Mouse (Mus musculus) midbrain, embryonic 15.5 days (tissue): Measurements from ENCODE around the gene Tbx15. TPM values are rescaled to one million over a fixed set of nuclear protein-coding genes. Genes with fewer than 3 reads are reported as not detected.

Experiments
- ATAC-seq: fragments of 200-750 bp; cut with Nextera tagmentation; replicated peaks from 2 replicates; pipeline ENCODE4 v1.8.0; 2017; ENCODE audit warnings: moderate TSS enrichment
- H3K27ac ChIP-seq: fragments of 300-500 bp; sonication (generic); 2 replicates; pipeline ENCODE4 v1.5.1; 2015; ENCODE audit warnings: mild to moderate bottlenecking, inconsistent platforms
- H3K27me3 ChIP-seq: fragments of 300-500 bp; sonication (generic); replicated peaks from 2 replicates; pipeline ENCODE4 v1.6.1; 2015; ENCODE audit warnings: inconsistent platforms
- H3K36me3 ChIP-seq: fragments of 300-500 bp; sonication (generic); replicated peaks from 2 replicates; pipeline ENCODE4 v1.6.1; 2015; ENCODE audit warnings: inconsistent platforms
- H3K4me1 ChIP-seq: fragments of 300-500 bp; sonication (generic); 2 replicates; pipeline ENCODE4 v1.6.1; 2015; ENCODE audit warnings: inconsistent platforms
- H3K4me2 ChIP-seq: fragments of 300-500 bp; sonication (generic); 2 replicates; pipeline ENCODE4 v1.6.1; 2015; ENCODE audit warnings: inconsistent platforms, mild to moderate bottlenecking, moderate library complexity
- H3K4me3 ChIP-seq: fragments of 300-500 bp; sonication (generic); 2 replicates; pipeline ENCODE4 v1.5.1; 2015; ENCODE audit warnings: mild to moderate bottlenecking, inconsistent platforms
- H3K9ac ChIP-seq: fragments of 300-500 bp; sonication (generic); 2 replicates; pipeline ENCODE4 v1.6.1; 2015; ENCODE audit warnings: mild to moderate bottlenecking, inconsistent platforms
- H3K9me3 ChIP-seq: fragments of 300-500 bp; sonication (generic); 2 replicates; pipeline ENCODE4 v1.6.1; 2016; ENCODE audit warnings: inconsistent platforms
- WGBS: fragments of 180-500 bp; shearing (Covaris S2); methylation state at CpG from one replicate; pipeline ENCODE4 v1.1.7; 2015; ENCODE audit warnings: mixed read lengths; 5-methylcytosine and 5-hydroxymethylcytosine counted together
- polyA plus RNA-seq: library from polyadenylated mRNA; unstranded; fragments of >200 nt; fragmentation: Nextera tagmentation; extraction: Ambion mirVana; gene quantifications from 2 replicates; pipeline ENCODE4 v1.2.1, GENCODE M21; 2015

Tbx15 gene
- polyA plus RNA-seq, 1 experiment from 2014 or later = 0.61 TPM

DNA sequence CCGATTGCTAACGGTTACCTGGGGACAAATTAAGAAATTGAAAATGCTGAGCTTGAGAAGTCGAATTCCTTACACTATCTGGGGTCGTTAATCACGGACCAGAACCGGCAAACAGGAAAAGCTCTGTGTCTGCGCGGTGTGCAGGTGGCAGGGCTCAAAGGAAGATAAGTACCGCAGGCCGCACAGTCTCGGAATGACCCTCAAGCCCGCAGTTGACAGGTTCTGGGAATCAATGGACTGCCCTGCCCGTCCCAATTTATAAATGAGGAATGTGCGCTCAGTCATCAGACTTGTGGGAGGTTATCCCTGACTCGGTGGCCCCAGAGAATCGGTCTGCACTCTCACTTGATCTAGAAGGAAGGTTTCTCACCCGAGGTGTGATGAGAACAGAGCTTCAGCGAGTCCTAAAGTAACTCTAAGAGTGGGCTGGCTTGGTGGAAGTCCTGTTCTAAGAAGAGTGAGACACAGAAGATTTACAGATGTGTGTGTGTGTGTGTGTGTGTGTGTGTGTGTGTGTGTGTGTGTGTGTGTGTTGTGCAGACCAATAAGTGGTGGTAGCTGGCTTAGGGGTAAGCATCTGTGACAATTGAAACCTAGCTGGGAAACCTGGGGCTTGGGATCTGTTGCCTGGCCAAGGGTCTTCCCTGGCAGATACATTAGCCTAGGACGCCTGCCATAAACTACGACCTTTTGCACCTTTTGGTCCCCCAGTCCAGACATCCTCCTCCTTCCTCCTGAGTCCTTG is 708 bp upstream of the Tbx15 start:
- no peak overlapping the region for H3K27ac ChIP-seq
- 2% methylated on average over 20 of the region's 20 CpGs for WGBS
- peaks cover 5% of the 10 kb centered on the region; the same call in 1 of the 2 replicates for H3K4me1 ChIP-seq
- peaks cover 86% of the 10 kb centered on the region for H3K27me3 ChIP-seq
- no peaks in the 10 kb centered on the region for H3K36me3 ChIP-seq
- ATAC-seq = no peak
- no peak overlapping the region for H3K4me2 ChIP-seq
- H3K4me3 ChIP-seq = no peak overlapping the region
- no peaks in the 10 kb centered on the region for H3K9me3 ChIP-seq
- H3K9ac ChIP-seq = no peak overlapping the region

DNA sequence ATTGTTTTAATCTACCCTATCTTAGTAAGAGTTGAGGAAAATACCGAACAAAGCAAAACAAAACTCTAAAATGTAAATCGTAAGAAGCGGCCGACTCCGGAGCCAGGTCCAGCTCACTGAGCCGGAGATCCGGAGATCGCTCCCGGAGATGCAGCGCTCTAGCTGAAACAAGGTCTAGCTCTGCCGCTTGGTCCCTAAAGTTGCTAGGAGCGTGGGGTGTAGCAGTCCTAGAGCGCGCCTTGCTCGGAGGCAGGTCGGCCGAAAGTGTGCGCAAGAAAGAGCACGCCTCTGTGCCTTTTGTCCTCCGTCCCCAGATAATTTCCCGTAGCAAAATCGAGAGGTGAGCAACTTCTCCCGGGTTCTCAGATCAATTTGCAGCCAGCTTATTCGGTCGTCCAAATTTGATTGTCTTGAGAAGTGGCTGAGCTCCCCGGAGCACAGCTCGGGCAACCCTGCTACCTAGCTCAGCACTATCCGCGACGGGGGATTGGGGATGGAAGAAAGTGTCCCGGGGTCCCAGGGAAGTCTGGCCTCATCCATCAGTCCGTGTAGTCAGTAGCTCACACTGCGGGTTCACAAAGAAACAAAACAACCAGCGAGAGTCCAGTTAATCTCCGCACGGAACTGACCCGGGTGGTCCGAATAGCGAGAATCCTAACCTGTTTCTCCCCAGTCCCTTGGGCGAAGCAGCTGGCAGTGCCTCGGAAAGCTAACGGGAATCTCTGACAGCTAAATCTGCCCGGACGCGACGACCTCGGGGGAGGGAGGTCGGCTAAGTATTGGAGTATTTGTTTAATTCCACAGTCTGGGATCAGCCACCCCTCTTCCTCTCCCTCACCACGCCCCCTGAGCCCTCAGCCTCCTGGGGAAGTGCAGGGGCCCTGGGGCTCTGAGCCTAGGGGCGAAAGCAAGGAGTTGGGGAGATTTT is 894 bp downstream of the Tbx15 start:
- WGBS = under 1% methylated on average over 50 of the region's 50 CpGs
- no peak for ATAC-seq

DNA sequence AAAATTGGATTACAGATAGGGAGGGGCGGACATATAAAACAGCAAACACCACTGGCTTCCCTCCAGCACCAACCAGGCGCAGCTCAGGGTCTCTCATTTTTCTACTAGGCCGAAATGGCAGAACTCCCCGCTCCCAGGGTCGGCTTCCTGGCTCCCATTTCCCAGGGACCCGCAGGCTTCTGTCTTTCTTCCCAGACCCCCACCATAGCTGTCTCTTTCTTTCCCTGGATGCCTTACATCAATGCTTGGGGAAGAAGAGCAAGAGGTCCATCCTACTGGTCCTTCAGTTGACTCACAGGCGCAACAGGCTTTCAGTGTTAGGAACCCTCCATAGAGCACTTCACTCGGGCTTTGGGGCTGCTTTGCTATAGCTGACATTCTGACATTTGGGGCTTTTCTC is 2.3 kb downstream of the Tbx15 start:
- Histone ChIP-seq H3K4me1 (peaks cover 5% of the 10 kb centered on the region; the same call in 1 of the 2 replicates), H3K4me2 (no peak overlapping the region), H3K9me3 (no peaks in the 10 kb centered on the region), H3K36me3 (no peaks in the 10 kb centered on the region), H3K27ac (no peak overlapping the region), H3K9ac (no peak overlapping the region), H3K4me3 (no peak overlapping the region), H3K27me3 (peaks cover 89% of the 10 kb centered on the region)
- 2% methylated on average over 8 of the region's 8 CpGs for WGBS
- no peak for ATAC-seq

More for the DNA sequence above, 894 bp downstream of the Tbx15 start:
- Histone ChIP-seq H3K9me3 (no peaks in the 10 kb centered on the region), H3K4me3 (0 out of 2 replicates have a peak overlapping the region, but pooled peaks have one; percentile 4), H3K27ac (no peak overlapping the region), H3K4me2 (no peak overlapping the region), H3K4me1 (peaks cover 5% of the 10 kb centered on the region; the same call in 1 of the 2 replicates), H3K36me3 (no peaks in the 10 kb centered on the region), H3K27me3 (peaks cover 86% of the 10 kb centered on the region), H3K9ac (no peak overlapping the region)

DNA sequence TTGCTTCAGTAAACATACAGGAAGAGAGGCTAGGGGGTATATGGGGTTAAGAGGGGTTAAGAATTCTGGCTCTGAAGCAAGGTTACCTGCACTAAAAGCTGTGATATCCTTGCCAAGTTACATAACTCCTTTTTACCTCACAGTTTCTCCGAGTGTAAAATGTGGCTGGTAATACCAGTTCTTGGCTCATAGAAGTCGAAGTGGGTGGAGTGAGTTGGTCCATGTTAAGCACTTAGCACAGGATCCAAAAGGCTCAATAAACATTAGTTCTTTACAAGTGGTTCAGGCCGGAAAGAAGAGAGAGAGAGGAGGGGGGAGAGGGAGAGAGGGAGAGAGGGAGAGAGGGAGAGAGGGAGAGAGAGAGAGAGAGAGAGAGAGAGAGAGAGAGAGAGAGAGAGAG is 5.2 kb downstream of the Tbx15 start:
- no peak overlapping the region for H3K4me2 ChIP-seq
- H3K27me3 ChIP-seq = peaks cover 87% of the 10 kb centered on the region
- no peak overlapping the region for H3K4me3 ChIP-seq
- no peak for ATAC-seq
- no peaks in the 10 kb centered on the region for H3K9me3 ChIP-seq
- peaks cover 5% of the 10 kb centered on the region; the same call in 1 of the 2 replicates for H3K4me1 ChIP-seq
- 27% methylated on average over 3 of the region's 3 CpGs for WGBS
- no peak overlapping the region for H3K9ac ChIP-seq
- no peaks in the 10 kb centered on the region for H3K36me3 ChIP-seq
- no peak overlapping the region for H3K27ac ChIP-seq

DNA sequence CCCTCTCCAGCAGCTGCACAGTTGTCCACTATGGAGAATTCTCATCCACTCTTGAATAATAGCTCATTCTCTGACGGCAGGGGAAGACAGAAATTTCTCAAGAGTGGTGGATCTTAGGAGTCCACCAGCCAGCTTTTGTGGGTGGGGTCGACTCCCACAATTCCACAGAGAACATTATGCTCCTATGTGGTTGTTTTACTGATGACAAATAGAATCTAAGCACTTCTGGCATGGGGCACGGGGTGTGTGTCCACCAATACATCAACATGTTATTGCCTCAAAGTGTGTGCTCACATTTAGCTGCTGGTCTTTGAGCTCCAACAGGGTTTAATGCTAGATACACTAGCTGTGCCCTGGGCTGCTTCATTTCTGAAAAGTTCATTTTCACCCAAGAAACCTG is 6.4 kb downstream of the Tbx15 start:
- Histone ChIP-seq H3K9me3 (no peaks in the 10 kb centered on the region), H3K27ac (no peak overlapping the region), H3K27me3 (peaks cover 96% of the 10 kb centered on the region), H3K9ac (no peak overlapping the region), H3K4me3 (no peak overlapping the region), H3K4me2 (no peak overlapping the region), H3K36me3 (no peaks in the 10 kb centered on the region), H3K4me1 (no peaks in the 10 kb centered on the region)
- 43% methylated on average over 3 of the region's 3 CpGs for WGBS
- ATAC-seq = no peak

DNA sequence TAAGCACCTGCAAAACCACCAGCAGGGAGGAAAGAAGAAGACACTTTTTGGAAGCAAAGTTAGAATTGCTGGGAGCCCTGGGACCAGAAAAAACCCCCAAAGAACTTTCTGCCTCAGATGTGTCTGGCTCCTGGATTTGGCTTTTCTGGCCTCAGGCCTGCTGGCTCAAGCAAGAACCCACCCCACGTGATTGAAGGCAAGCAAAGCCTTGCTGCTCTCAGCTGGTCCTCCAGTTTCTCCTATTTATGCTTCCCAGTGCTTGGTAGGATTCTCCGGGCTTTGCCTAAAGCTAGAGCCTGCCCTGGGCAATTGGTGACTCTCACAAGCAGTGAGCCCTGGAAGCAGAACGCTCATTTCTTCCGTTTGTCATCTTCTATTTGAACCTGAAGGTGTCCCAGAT is 7.4 kb downstream of the Tbx15 start:
- H3K27me3 ChIP-seq = peaks cover 98% of the 10 kb centered on the region

DNA sequence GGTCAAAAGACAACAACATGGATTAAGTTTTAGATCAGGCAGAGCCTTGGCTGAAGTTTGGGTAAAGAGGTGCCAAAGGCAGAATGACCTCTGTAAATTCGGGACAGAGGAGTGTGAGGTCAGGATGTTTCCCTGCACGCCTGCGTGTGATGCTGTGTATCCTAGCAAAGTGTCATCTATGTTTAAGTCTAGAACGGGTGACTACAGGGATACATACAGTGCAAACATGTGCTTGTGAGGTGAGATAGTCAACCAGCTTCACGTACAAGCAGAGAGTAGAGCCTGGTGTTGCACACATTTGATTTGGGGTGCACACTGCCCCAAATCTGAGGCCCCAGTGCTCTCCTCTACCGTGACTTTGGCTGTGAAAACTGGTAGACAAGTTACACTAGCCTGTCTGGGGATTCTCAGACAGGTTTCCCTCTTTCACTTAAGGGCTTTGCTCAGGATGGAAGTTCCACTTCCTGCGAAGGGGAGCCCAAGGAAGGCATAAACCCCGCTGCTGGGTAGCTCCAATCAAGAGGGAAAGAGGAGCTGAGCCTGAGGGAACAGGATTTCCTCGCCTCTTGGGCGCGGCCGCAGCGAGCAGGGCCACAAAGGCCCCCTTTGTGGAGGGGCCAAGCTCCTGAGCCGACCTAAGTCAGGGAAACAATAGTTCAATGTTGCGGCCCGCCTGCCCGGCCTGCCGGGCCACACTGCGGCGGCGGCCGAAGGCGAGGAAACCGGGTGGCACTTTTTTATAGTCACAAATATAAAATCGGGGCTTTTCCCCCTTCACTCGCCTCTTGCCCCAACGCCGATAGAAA is 8.0 kb downstream of the Tbx15 start:
- WGBS = 2% methylated on average over 28 of the region's 28 CpGs
- no peak overlapping the region for H3K9ac ChIP-seq
- no peak for ATAC-seq
- no peaks in the 10 kb centered on the region for H3K36me3 ChIP-seq
- H3K4me1 ChIP-seq = no peaks in the 10 kb centered on the region
- peaks cover 95% of the 10 kb centered on the region for H3K27me3 ChIP-seq
- no peak overlapping the region for H3K4me2 ChIP-seq
- no peaks in the 10 kb centered on the region for H3K9me3 ChIP-seq
- no peak overlapping the region for H3K27ac ChIP-seq
- H3K4me3 ChIP-seq = no peak overlapping the region

More for the DNA sequence above, 7.4 kb downstream of the Tbx15 start:
- Histone ChIP-seq H3K9me3 (no peaks in the 10 kb centered on the region), H3K4me1 (no peaks in the 10 kb centered on the region), H3K4me2 (no peak overlapping the region), H3K9ac (no peak overlapping the region), H3K36me3 (no peaks in the 10 kb centered on the region), H3K4me3 (no peak overlapping the region), H3K27ac (no peak overlapping the region)
- WGBS = 5% methylated on average over 4 of the region's 4 CpGs
- no peak for ATAC-seq

DNA sequence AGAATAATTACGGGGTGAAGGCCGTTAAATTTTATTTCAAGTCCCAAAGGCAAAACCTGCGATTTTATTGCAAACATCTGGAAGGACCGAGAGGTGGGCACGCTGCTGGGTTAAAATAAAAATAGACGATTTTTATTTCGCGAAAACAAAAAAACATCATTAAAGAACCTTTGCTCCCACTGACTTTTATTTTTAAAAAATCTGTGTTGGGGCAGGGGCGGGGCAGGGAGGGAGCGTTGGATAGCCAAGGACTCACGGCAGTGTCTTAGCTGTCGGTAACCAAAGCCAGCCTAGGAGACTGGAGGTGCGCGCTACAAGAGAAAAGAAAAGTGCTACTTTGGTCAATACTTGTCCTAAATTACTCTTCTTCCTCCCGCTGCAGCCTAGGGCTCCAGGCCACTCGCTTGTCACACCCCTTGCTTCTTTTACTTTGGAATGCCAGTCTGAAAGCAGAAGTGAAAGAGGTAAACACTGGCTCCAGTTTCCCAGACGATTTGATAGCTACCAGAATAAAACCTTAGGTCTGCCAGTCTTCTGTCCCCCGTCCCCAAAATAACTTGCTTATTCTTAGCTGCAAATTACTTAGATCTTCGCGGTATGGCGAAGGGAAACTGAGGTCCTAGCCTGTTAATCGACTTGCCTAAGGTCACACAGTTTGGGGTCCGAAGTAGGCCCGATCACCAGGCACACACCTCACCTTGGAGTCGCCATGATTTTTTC is 8.8 kb downstream of the Tbx15 start:
- H3K4me2 ChIP-seq = no peak overlapping the region
- WGBS = 1% methylated on average over 25 of the region's 25 CpGs
- no peak for ATAC-seq
- H3K9ac ChIP-seq = no peak overlapping the region
- no peak overlapping the region for H3K4me3 ChIP-seq
- H3K9me3 ChIP-seq = no peaks in the 10 kb centered on the region
- peaks cover 6% of the 10 kb centered on the region for H3K4me1 ChIP-seq
- peaks cover 91% of the 10 kb centered on the region for H3K27me3 ChIP-seq
- H3K36me3 ChIP-seq = no peaks in the 10 kb centered on the region
- H3K27ac ChIP-seq = no peak overlapping the region

DNA sequence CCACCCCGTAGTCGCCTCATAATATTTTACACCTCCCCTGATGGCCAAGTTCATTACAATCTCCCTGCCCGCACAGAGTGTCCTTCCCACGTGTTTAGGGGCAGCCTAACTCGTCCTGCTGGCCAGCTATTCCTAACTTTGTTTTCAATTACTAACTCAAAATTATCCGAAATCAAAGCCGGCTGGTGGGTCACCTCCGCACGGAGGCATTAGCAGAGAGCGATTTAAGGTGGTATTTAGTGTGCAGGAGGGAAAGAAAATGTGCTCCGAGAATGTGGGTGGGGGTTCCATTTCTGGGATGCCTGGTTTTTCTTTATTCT is 9.3 kb downstream of the Tbx15 start:
- Histone ChIP-seq H3K4me2 (no peak overlapping the region), H3K27me3 (peaks cover 86% of the 10 kb centered on the region), H3K9ac (no peak overlapping the region), H3K36me3 (no peaks in the 10 kb centered on the region), H3K4me3 (no peak overlapping the region), H3K27ac (no peak overlapping the region), H3K4me1 (peaks cover 9% of the 10 kb centered on the region), H3K9me3 (no peaks in the 10 kb centered on the region)
- WGBS = 2% methylated on average over 11 of the region's 11 CpGs
- ATAC-seq = no peak

DNA sequence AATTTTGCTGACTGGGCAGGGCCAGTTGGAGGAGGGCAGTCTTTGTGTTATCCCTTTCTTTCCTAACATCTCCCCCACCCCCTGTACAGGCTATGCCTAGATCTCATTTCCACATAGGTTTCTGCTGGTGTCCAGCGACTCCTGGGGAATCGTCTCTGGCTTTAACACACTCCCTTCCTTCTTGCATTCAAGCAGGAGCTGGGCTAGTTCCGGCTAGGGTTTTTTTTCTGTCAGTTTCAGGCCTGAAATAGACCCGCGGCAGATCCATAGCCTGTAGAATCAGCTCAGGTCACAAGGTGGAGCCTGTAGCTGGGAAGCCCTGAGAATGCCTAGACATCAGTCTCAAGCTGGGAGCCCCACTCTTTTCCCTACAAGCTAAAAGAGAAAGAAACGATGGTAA is 9.7 kb downstream of the Tbx15 start:
- WGBS = 0% methylated on average over 6 of the region's 6 CpGs
- ATAC-seq = no peak
- no peak overlapping the region for H3K4me3 ChIP-seq
- H3K9me3 ChIP-seq = no peaks in the 10 kb centered on the region
- no peak overlapping the region for H3K9ac ChIP-seq
- peaks cover 9% of the 10 kb centered on the region for H3K4me1 ChIP-seq
- H3K27me3 ChIP-seq = peaks cover 85% of the 10 kb centered on the region
- no peak overlapping the region for H3K4me2 ChIP-seq
- H3K36me3 ChIP-seq = no peaks in the 10 kb centered on the region
- H3K27ac ChIP-seq = no peak overlapping the region

DNA sequence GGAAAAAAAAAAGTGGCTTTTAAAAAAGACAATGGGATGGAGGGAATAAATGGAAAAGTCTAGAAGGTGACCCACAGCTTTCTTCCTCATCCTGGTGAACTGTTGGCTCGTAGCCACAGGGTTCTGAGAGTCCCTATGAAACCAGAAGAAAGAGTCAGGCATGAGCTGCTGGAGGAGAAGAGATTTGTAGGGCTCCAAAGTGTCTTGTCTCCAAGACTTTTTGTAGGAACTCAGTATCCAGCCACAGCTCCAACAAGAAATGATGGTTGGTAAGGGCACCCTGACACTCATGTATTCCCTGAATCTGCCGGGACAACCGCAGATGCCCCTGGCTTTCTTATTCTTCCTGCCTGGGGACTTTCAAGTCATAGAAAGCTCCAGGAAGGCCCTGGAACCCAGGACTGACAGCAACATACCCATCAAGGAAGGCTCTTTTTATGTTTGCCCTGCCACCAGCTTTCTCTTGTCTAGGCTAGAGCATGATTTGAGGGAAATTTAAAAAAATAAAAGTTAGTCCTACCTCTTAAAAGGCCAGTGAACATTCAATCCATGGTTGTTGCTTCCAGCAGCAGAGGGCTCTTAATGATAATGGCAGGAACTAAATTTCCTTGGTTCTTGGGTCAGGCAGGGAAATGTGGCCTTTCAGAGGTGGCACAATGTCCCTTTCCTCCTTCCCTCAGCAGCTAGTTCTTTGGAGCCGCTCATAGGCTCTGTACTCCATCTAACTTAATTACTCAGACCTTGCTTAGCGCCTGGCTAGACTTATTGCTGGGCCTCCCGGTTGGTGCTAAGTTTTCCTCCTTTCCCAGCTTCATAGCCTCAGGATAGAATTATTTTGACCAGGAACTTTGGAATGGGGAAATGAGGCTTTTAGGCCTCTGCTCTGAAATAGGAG is 11.3 kb downstream of the Tbx15 start:
- H3K4me2 ChIP-seq = no peak overlapping the region
- ATAC-seq = no peak
- H3K27ac ChIP-seq = no peak overlapping the region
- H3K9me3 ChIP-seq = no peaks in the 10 kb centered on the region
- H3K36me3 ChIP-seq = no peaks in the 10 kb centered on the region
- no peak overlapping the region for H3K4me3 ChIP-seq
- WGBS = 4% methylated on average over 6 of the region's 6 CpGs
- peaks cover 9% of the 10 kb centered on the region for H3K4me1 ChIP-seq
- H3K27me3 ChIP-seq = peaks cover 85% of the 10 kb centered on the region
- H3K9ac ChIP-seq = no peak overlapping the region
